Mouse (Mus musculus): ENCODE results near the gene Prkca. TPM values are rescaled to one million over a fixed set of nuclear protein-coding genes. Genes with fewer than 3 reads are reported as not detected.

The Prkca gene
- polyA plus RNA-seq, 1 experiment from 2014 or later: 7.8 TPM

- WGBS: 93% methylated on average over 5 of the region's 5 CpGs
- no peaks in the 10 kb centered on the region for H3K9me3 ChIP-seq
- H3K27me3 ChIP-seq: peaks cover 4% of the 10 kb centered on the region; the same call in 1 of the 2 replicates
- no peak overlapping the region for H3K27ac ChIP-seq
- no peak for ATAC-seq (ENCODE audit: insufficient number of reproducible peaks, insufficient read depth, low FRiP score, low TSS enrichment, low read depth)
- H3K4me1 ChIP-seq (replicated peaks): 0 out of 2 replicates have a peak, but pooled peaks cover 10% of the 10 kb centered on the region
- no peak overlapping the region for H3K9ac ChIP-seq (replicated peaks)
- H3K4me3 ChIP-seq (replicated peaks): no peak overlapping the region
- H3K4me2 ChIP-seq: no peak overlapping the region
- no peaks in the 10 kb centered on the region for H3K36me3 ChIP-seq
These were observed 19.2 kb upstream of the Prkca start for GRCm38 (mm10) chr11:108362965-108363364.

GRCm38 (mm10) chr11:108360983-108361382 lies 17.3 kb upstream of the Prkca start:
- no peaks in the 10 kb centered on the region for H3K36me3 ChIP-seq
- H3K27ac ChIP-seq: no peak overlapping the region
- H3K27me3 ChIP-seq: peaks cover 4% of the 10 kb centered on the region; the same call in 1 of the 2 replicates
- no peaks in the 10 kb centered on the region for H3K9me3 ChIP-seq
- 83% methylated on average over 4 of the region's 4 CpGs for WGBS
- no peak overlapping the region for H3K4me2 ChIP-seq
- no peak for ATAC-seq (ENCODE audit: insufficient number of reproducible peaks, insufficient read depth, low FRiP score, low TSS enrichment, low read depth)
- H3K4me3 ChIP-seq (replicated peaks): no peak overlapping the region
- 0 out of 2 replicates have a peak, but pooled peaks cover 10% of the 10 kb centered on the region for H3K4me1 ChIP-seq (replicated peaks)
- H3K9ac ChIP-seq (replicated peaks): no peak overlapping the region

DNA sequence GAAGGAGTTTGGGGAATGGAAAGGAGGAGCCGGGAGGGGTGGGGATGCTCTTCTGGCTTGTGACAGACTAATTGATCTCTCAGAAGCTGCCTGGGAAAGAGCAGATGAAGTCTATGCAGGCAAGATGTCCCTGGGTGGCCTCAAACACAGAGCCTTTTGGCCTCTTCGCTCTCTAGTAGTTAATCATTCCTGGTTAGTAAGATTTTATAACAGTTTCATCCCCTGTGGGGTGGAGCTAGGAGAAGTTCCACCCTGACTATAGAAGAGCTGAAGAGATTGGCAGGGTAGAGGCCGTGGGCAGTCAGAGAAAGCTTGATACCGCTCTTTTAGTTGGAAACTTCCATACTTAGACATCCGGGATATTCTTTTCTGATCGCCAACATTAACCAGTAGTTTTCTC lies 15.2 kb upstream of the Prkca start:
- 73% methylated on average over 6 of the region's 6 CpGs for WGBS
- no peak overlapping the region for H3K9ac ChIP-seq (replicated peaks)

GRCm38 (mm10) chr11:108356020-108356419 lies 12.3 kb upstream of the Prkca start:
- no peak for ATAC-seq (ENCODE audit: insufficient number of reproducible peaks, insufficient read depth, low FRiP score, low TSS enrichment, low read depth)
- no peak overlapping the region for H3K9ac ChIP-seq (replicated peaks)
- no peak overlapping the region for H3K4me3 ChIP-seq (replicated peaks)
- WGBS: 68% methylated on average over 4 of the region's 4 CpGs
- H3K4me1 ChIP-seq (replicated peaks): no peaks in the 10 kb centered on the region
- no peak overlapping the region for H3K27ac ChIP-seq
- H3K27me3 ChIP-seq: peaks cover 4% of the 10 kb centered on the region; the same call in 1 of the 2 replicates
- H3K9me3 ChIP-seq: no peaks in the 10 kb centered on the region
- no peak overlapping the region for H3K4me2 ChIP-seq
- no peaks in the 10 kb centered on the region for H3K36me3 ChIP-seq

More for the DNA sequence above, 15.2 kb upstream of the Prkca start:
- Histone ChIP-seq H3K27me3 (peaks cover 4% of the 10 kb centered on the region; the same call in 1 of the 2 replicates), H3K4me1 (replicated peaks) (no peaks in the 10 kb centered on the region), H3K4me3 (replicated peaks) (no peak overlapping the region), H3K4me2 (no peak overlapping the region), H3K9me3 (no peaks in the 10 kb centered on the region), H3K27ac (no peak overlapping the region), H3K36me3 (no peaks in the 10 kb centered on the region)
- no peak for ATAC-seq (ENCODE audit: insufficient number of reproducible peaks, insufficient read depth, low FRiP score, low TSS enrichment, low read depth)

DNA sequence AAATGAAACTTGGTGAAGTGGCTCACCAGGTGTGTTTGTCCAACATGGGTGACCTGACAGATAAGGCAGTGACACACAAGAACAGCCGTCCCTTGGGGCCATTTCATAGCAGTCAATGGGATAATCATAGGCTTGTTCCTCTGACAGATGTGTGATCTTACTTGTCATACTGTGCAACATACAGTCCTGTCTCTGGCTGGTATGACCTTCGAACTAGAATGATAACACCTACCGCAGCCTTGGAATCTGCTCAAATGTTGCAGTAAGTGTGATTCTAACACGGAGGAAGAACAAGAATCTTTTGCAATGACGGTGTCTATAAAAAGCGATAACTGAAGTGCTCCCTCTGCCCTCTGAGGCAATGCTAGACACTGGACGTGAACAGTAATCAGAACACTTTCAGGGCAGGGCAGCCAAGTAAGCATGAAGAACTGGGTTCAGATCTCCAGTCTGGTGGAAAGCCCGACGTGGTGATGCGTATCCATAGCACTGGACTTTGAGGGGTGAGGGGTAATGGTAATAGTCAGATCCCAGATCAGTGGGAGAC lies 9.2 kb upstream of the Prkca start:
- Histone ChIP-seq H3K4me3 (replicated peaks) (no peak overlapping the region), H3K9me3 (no peaks in the 10 kb centered on the region), H3K27me3 (no peaks in the 10 kb centered on the region), H3K4me1 (replicated peaks) (no peaks in the 10 kb centered on the region), H3K36me3 (no peaks in the 10 kb centered on the region), H3K9ac (replicated peaks) (no peak overlapping the region), H3K4me2 (no peak overlapping the region), H3K27ac (no peak overlapping the region)
- WGBS: 89% methylated on average over 10 of the region's 10 CpGs
- ATAC-seq (ENCODE audit: insufficient number of reproducible peaks, insufficient read depth, low FRiP score, low TSS enrichment, low read depth): no peak

DNA sequence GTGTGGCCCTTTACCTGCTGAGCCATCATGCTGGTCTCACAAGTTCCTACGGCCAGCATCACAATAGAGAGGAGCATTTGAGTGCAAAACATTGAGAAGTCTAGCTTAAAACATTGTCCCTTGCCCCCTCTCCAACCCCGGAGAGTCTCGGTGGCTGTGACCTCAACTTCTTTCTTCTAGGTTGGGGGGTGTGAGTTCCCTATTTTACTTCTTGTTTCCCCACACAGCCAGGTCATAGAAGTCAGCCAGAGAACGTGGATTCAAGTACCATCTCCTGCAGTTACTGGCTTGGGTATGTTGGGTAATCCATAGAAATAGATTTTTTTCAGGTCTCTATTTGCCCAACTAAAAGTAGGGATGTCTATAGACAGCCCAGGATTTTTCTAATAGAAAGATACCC lies 7.1 kb upstream of the Prkca start:
- H3K36me3 ChIP-seq: no peaks in the 10 kb centered on the region
- no peak overlapping the region for H3K4me2 ChIP-seq
- H3K4me3 ChIP-seq (replicated peaks): no peak overlapping the region
- H3K4me1 ChIP-seq (replicated peaks): no peaks in the 10 kb centered on the region
- 0 out of 2 replicates have a peak, but pooled peaks cover 5% of the 10 kb centered on the region for H3K27me3 ChIP-seq
- no peak for ATAC-seq (ENCODE audit: insufficient number of reproducible peaks, insufficient read depth, low FRiP score, low TSS enrichment, low read depth)
- H3K27ac ChIP-seq: no peak overlapping the region
- 89% methylated on average over 4 of the region's 4 CpGs for WGBS
- no peaks in the 10 kb centered on the region for H3K9me3 ChIP-seq
- no peak overlapping the region for H3K9ac ChIP-seq (replicated peaks)

DNA sequence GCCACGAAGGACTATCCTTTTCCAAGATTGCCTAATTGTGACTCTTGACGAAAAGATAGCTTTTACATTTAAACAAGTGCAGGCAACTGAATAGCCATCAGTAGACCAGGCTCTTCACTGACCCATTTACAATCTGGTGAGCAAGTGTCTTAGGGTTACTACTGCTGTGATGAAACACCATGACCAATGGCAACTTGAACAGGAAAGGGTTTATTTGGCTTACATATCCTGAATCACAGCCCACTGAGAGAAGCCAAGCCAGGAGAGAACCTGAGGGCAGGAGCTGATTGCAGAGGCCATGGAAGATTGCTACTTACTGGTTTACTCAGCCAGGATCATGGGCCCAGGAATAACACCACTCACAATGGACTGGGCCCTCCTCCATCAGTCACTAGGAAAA lies 1.6 kb upstream of the Prkca start:
- no peak for ATAC-seq (ENCODE audit: insufficient number of reproducible peaks, insufficient read depth, low FRiP score, low TSS enrichment, low read depth)
- Histone ChIP-seq H3K9me3 (no peaks in the 10 kb centered on the region), H3K9ac (replicated peaks) (no peak overlapping the region), H3K4me1 (replicated peaks) (peaks cover 18% of the 10 kb centered on the region), H3K4me2 (no peak overlapping the region), H3K27ac (no peak overlapping the region), H3K36me3 (no peaks in the 10 kb centered on the region), H3K4me3 (replicated peaks) (no peak overlapping the region), H3K27me3 (peaks cover 20% of the 10 kb centered on the region)
- 90% methylated on average over 2 of the region's 2 CpGs for WGBS

- Histone ChIP-seq H3K4me2 (peak overlapping the region; percentile 100), H3K27me3 (peaks cover 20% of the 10 kb centered on the region), H3K36me3 (no peaks in the 10 kb centered on the region), H3K9me3 (no peaks in the 10 kb centered on the region), H3K4me3 (replicated peaks) (peak overlapping the region; percentile 78; the same call in 1 of the 2 replicates), H3K9ac (replicated peaks) (no peak overlapping the region), H3K4me1 (replicated peaks) (peaks cover 18% of the 10 kb centered on the region), H3K27ac (no peak overlapping the region)
- no peak for ATAC-seq (ENCODE audit: insufficient number of reproducible peaks, insufficient read depth, low FRiP score, low TSS enrichment, low read depth)
- 58% methylated on average over 8 of the region's 8 CpGs for WGBS
These were observed 1.0 kb upstream of the Prkca start for GRCm38 (mm10) chr11:108344759-108345158.

DNA sequence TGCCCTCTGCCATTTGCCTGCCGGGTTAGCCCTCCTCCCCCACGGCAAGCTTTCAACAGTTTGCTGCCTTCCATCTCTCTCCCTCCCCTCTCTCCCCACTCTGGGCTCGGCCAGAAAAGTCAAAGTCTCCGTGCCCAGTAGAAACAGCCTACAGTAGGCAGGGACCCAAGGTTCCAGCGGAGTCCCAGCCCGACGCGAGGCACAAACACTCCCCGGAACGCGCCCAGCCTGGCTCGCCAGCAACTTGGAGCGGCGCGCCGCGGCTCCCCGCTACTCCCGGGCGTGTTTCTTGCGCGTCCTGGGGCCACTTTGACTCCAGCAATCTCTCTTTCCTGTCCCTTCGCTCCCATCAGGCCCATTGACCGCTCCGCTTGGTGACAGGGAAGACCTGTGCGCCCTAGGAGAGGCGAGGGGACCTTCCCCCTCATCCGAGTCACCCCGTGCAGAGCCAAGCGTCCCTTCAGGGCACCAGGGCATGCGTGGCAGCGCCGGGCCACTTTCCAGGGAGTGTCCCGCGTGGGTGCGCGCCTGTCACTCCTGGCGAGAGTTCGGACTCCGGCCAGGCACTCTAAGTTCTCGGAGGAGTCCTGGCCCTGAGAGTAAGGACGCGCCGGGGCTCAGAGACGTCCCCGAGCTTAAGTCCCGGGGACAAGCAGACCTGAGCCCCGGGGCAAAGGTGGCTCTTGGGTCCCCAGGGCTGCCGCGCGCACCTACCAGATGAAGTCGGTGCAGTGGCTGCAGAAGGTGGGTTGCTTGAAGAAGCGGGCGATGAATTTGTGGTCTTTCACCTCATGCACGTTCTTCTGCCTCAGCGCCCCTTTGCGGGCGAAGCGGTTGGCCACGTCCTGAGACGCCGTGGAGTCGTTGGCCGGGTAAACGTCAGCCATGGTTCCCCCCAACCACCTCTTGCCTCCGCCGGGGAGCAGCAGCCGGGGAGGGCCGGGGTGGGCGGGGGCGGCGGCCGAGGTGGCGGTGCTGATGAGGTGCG lies 653 bp downstream of the Prkca start, which contains the start of gene Apoh:
Gene Apoh (plus strand): TSS at position 574 of the 988 bp plus-strand sequence.
- H3K27ac ChIP-seq: peak within 1 kb of the TSS; percentile 83
- under 1% methylated on average over 75 of the region's 75 CpGs for WGBS
- H3K4me3 ChIP-seq (replicated peaks): peak within 1 kb of the TSS; percentile 78
- peaks cover 18% of the 10 kb centered on the region for H3K4me1 ChIP-seq (replicated peaks)
- H3K36me3 ChIP-seq: no peaks in the 10 kb centered on the region
- peaks cover 20% of the 10 kb centered on the region for H3K27me3 ChIP-seq
- peak within 1 kb of the TSS; percentile 100 for H3K4me2 ChIP-seq
- no peaks in the 10 kb centered on the region for H3K9me3 ChIP-seq
- peak; percentile 10; the same call in 1 of the 2 replicates for ATAC-seq (ENCODE audit: insufficient number of reproducible peaks, insufficient read depth, low FRiP score, low TSS enrichment, low read depth)
- H3K9ac ChIP-seq (replicated peaks): peak within 1 kb of the TSS; percentile 82

DNA sequence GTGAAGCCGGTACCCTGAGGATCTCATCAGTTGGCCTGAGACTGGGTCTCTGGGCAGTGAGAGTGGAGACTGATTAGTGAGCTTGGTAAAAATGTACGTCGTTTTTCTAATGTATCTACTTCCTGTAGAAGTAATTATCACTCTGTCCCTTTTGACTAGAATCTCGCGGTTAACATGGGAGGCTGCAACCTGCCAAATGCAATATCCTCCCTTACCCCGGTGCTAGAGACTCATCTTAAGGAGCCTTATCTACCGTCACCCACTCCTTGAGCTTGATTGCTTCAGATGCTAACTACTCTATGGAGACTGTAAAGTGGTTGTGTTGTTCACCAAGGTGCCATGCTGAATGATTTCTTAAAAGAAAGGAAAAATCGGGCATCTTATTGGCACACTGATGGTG lies 1.9 kb downstream of the Prkca start:
- H3K9ac ChIP-seq (replicated peaks): no peak overlapping the region
- H3K4me2 ChIP-seq: peak overlapping the region; percentile 100
- H3K4me3 ChIP-seq (replicated peaks): peak overlapping the region; percentile 78; the same call in 1 of the 2 replicates

DNA sequence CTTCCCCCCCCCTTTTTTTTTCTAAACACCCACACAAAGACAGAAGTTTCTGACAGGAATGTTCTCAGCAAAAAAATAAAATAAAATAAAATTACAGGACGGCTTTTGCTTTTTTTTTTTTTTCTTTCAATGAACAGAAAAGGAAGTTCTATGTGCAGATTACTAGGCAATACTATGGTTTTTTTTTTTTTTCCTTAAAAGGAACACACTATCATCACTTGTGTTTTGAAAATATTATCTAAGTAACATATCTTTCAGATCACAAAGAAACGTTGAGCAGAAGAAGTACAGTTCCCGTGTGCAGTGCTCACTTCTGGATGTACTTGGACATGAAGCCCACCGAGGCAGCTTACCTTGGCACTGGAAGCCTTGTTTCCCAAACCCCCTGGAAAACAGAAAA lies 3.4 kb downstream of the Prkca start:
- no peak overlapping the region for H3K4me3 ChIP-seq (replicated peaks)
- H3K27ac ChIP-seq: no peak overlapping the region
- no peak overlapping the region for H3K4me2 ChIP-seq
- 88% methylated on average over 4 of the region's 4 CpGs for WGBS
- ATAC-seq (ENCODE audit: insufficient number of reproducible peaks, insufficient read depth, low FRiP score, low TSS enrichment, low read depth): no peak
- H3K9ac ChIP-seq (replicated peaks): no peak overlapping the region
- H3K4me1 ChIP-seq (replicated peaks): peaks cover 28% of the 10 kb centered on the region
- peaks cover 15% of the 10 kb centered on the region for H3K27me3 ChIP-seq
- no peaks in the 10 kb centered on the region for H3K36me3 ChIP-seq
- no peaks in the 10 kb centered on the region for H3K9me3 ChIP-seq

More for the DNA sequence above, 1.9 kb downstream of the Prkca start:
- WGBS: 36% methylated on average over 8 of the region's 8 CpGs
- H3K4me1 ChIP-seq (replicated peaks): peaks cover 21% of the 10 kb centered on the region
- H3K9me3 ChIP-seq: no peaks in the 10 kb centered on the region
- H3K36me3 ChIP-seq: no peaks in the 10 kb centered on the region
- H3K27ac ChIP-seq: no peak overlapping the region
- H3K27me3 ChIP-seq: peaks cover 20% of the 10 kb centered on the region
- ATAC-seq (ENCODE audit: insufficient number of reproducible peaks, insufficient read depth, low FRiP score, low TSS enrichment, low read depth): no peak

All from limb, embryonic 12.5 days (tissue).